Mouse (Mus musculus) CH12.LX (cell line): ENCODE data around the gene Cyp2c55.

Experiments used
- CTCF ChIP-seq, 2 experiments: IDR thresholded peaks in 1 of 2; conservative IDR thresholded peaks in 1 of 2; 2 replicates each; pipeline ENCODE4 v1.5.1; 2011 to 2012; ENCODE audit warnings: low read depth in 2 of 2, low read length in 2 of 2, improper control_type of control experiment in 1 of 2, inconsistent platforms in 1 of 2, mild to moderate bottlenecking in 1 of 2, moderate library complexity in 1 of 2
- ELF1 ChIP-seq: IDR thresholded peaks from 2 replicates; pipeline ENCODE4 v1.6.1; 2014; ENCODE audit warnings: low read depth, mild to moderate bottlenecking, inconsistent platforms, low read length, improper control_type of control experiment
- EP300 ChIP-seq: IDR thresholded peaks from 2 replicates; pipeline ENCODE4 v1.6.1; 2011; ENCODE audit warnings: low read length, improper control_type of control experiment
- ETS1 ChIP-seq: conservative IDR thresholded peaks from 2 replicates; pipeline ENCODE4 v1.6.1; 2012; ENCODE audit warnings: low read depth, mild to moderate bottlenecking, inconsistent platforms, low read length, improper control_type of control experiment, moderate library complexity
- KAT2A ChIP-seq: IDR thresholded peaks from 2 replicates; pipeline ENCODE4 v1.6.1; 2012; ENCODE audit warnings: low read length, improper control_type of control experiment, inconsistent platforms; ENCODE audit not compliant: insufficient replicate concordance
- MAZ ChIP-seq: IDR thresholded peaks from 2 replicates; pipeline ENCODE4 v1.6.1; 2012; ENCODE audit warnings: low read depth, mild to moderate bottlenecking, inconsistent platforms, low read length, improper control_type of control experiment, moderate library complexity
- POLR2A ChIP-seq: IDR thresholded peaks from 2 replicates; pipeline ENCODE4 v1.6.1; 2011; ENCODE audit warnings: low read depth, mild to moderate bottlenecking, improper control_type of control experiment, low read length
- SIN3A ChIP-seq: IDR thresholded peaks from 2 replicates; pipeline ENCODE4 v1.6.1; 2012; ENCODE audit warnings: low read length, improper control_type of control experiment, inconsistent platforms
- SMC3 ChIP-seq: IDR thresholded peaks from 2 replicates; pipeline ENCODE4 v1.6.1; 2011; ENCODE audit warnings: low read depth, low read length, improper control_type of control experiment
- USF1 ChIP-seq: IDR thresholded peaks from 2 replicates; pipeline ENCODE4 v1.6.1; 2014; ENCODE audit warnings: low read depth, mild to moderate bottlenecking, inconsistent platforms, low read length, improper control_type of control experiment
- ZKSCAN1 ChIP-seq: IDR thresholded peaks from 2 replicates; pipeline ENCODE4 v1.6.1; 2012; ENCODE audit warnings: low read depth, inconsistent platforms, low read length, improper control_type of control experiment, borderline replicate concordance

GRCm38 (mm10) chr19:38976269-38976668 lies 30.6 kb upstream of the Cyp2c55 start:
- no peak for TF ChIP-seq EP300
- no peak for TF ChIP-seq POLR2A
- TF ChIP-seq MAZ = no peak
- no peak for TF ChIP-seq ELF1
- no peak for TF ChIP-seq USF1
- no peak for TF ChIP-seq SIN3A
- TF ChIP-seq SMC3 = no peak
- no peak for TF ChIP-seq KAT2A
- no peak for TF ChIP-seq ETS1
- TF ChIP-seq ZKSCAN1 = no peak
- no peak for TF ChIP-seq CTCF (conservative IDR thresholded peaks at IDR 0.05 in 1 of 2, IDR thresholded peaks at IDR 0.05 in 1 of 2; ENCODE audit: low read depth in 2 of 2, low read length in 2 of 2)
